In the genomic region with DNA sequence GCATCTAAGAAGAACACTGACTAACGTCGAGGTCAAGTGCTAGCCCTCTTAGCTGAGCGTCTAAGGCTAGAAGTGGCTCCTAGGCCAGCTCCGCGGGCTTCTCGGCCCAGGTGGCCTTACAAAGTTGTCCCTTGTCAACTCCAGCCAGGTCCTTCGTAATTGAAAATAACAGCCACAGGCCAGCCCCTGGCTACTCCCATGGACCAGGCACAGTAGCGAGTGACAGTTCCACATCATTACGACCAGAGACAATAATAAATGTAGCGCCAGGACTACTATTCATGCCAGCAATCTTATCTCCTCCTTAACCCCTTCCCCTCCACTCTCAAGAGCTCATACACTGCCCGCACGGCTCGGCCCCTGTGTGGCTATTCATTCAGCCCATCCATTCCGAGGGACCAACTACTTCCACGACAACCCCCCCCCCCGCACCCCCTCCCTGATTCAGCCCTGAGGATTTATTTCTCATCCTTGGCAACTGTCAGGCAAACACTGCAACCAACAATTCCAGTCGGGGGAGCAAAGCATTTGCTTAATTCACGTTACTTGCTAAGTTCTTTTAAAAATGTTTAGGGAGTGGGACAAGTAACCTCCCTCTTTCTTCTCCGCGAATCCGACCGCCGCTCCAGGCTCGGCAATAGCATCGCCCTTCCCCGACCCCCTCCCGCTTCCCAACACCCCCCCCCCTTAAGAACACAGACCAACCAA, we compare ENCODE assay signal across 7 mouse cellular contexts. TPM values are rescaled to one million over a fixed set of nuclear protein-coding genes. Genes with fewer than 3 reads are reported as not detected.
DNase-seq lines count a peak whose midpoint lies in the region; ATAC-seq and TF ChIP-seq lines count a peak whose summit lies in the region.

No protein-coding gene starts in this region.

- no peaks in the 10 kb centered on the region for H3K36me3 ChIP-seq in ES-Bruce4 (ENCODE audit: control insufficient read depth, insufficient read depth, low read length, poor library complexity, severe bottlenecking)
- no peaks in the 10 kb centered on the region for H3K36me3 ChIP-seq in midbrain, postnatal 0 days (ENCODE audit: insufficient read depth, low read length)

- peak overlapping the region; percentile 84 for H3K4me2 ChIP-seq in midbrain, postnatal 0 days (ENCODE audit: low read depth, low read length, poor library complexity, severe bottlenecking)

- H3K9me3 ChIP-seq in ES-Bruce4 (replicated peaks; ENCODE audit: control insufficient read depth, insufficient read depth, low read length, poor library complexity, severe bottlenecking): peaks cover 24% of the 10 kb centered on the region
- no peaks in the 10 kb centered on the region for H3K9me3 ChIP-seq in midbrain, postnatal 0 days (ENCODE audit: low read length)

- no peak for TF ChIP-seq POLR2A in ES-Bruce4 (IDR thresholded peaks at IDR 0.05; ENCODE audit: insufficient read depth, low read length)
- no peak for TF ChIP-seq POLR2A in embryonic fibroblast, embryonic 13.5 days (IDR thresholded peaks at IDR 0.05; ENCODE audit: low read depth, low read length)

- H3K27me3 ChIP-seq in ES-Bruce4 (ENCODE audit: control insufficient read depth, insufficient read depth, low read length, poor library complexity, severe bottlenecking): no peaks in the 10 kb centered on the region
- no peaks in the 10 kb centered on the region for H3K27me3 ChIP-seq in midbrain, postnatal 0 days (ENCODE audit: insufficient read depth, low read length)

- no peaks in the 10 kb centered on the region for H3K4me1 ChIP-seq in ES-Bruce4 (ENCODE audit: control insufficient read depth, insufficient read depth, low read length)
- 0 out of 2 replicates have a peak, but pooled peaks cover 2% of the 10 kb centered on the region for H3K4me1 ChIP-seq in embryonic fibroblast, embryonic 13.5 days (ENCODE audit: control insufficient read depth, insufficient read depth, low read length)
- no peaks in the 10 kb centered on the region for H3K4me1 ChIP-seq in midbrain, postnatal 0 days (ENCODE audit: insufficient read depth, low read length)

- intact Hi-C loops in left cerebral cortex, postnatal 25 days (cut with DNase I): loop anchor here (2.0 kb wide), 1 partner anchor 73 kb away; no protein-coding TSS in a partner anchor

- peak overlapping the region; percentile 98 for H3K4me3 ChIP-seq in ES-Bruce4 (ENCODE audit: low read depth, low read length)
- H3K4me3 ChIP-seq in embryonic fibroblast, embryonic 13.5 days (ENCODE audit: insufficient read depth, low read length): peak overlapping the region; percentile 98
- peak overlapping the region; percentile 54 for H3K4me3 ChIP-seq in midbrain, postnatal 0 days (ENCODE audit: low read depth, low read length)

- TF ChIP-seq CTCF in ES-Bruce4 (IDR thresholded peaks at IDR 0.05; ENCODE audit: low read depth, low read length): no peak
- TF ChIP-seq CTCF in embryonic fibroblast, embryonic 13.5 days (IDR thresholded peaks at IDR 0.05; ENCODE audit: borderline replicate concordance, insufficient read depth, low read length): no peak
- no peak for TF ChIP-seq CTCF in midbrain, postnatal 0 days (IDR thresholded peaks at IDR 0.05)

- no peak for TF ChIP-seq EP300 in ES-Bruce4 (IDR thresholded peaks at IDR 0.05; ENCODE audit: insufficient read depth, low read depth, low read length)

- H3K27ac ChIP-seq in ES-Bruce4 (ENCODE audit: insufficient read depth, low read length): peak overlapping the region; percentile 75
- H3K27ac ChIP-seq in embryonic fibroblast, embryonic 13.5 days (ENCODE audit: insufficient read depth, low read length): 0 out of 2 replicates have a peak overlapping the region, but pooled peaks have one; percentile 42
- peak overlapping the region; percentile 96 for H3K27ac ChIP-seq in midbrain, postnatal 0 days (ENCODE audit: low read depth, low read length)

- ATAC-seq in midbrain, postnatal 0 days (ENCODE audit: low FRiP score): peak; percentile 12; the same call in 1 of the 2 replicates

- H3K9ac ChIP-seq in ES-Bruce4 (ENCODE audit: low read depth, poor library complexity, severe bottlenecking): peak overlapping the region; percentile 68
- H3K9ac ChIP-seq in midbrain, postnatal 0 days (replicated peaks; ENCODE audit: low read length, poor library complexity, severe bottlenecking): peak overlapping the region; percentile 80

- peak; percentile 59 for DNase-seq in adrenal gland, postnatal 14 days
- DNase-seq in heart, postnatal 4 days: peak; percentile 49
- peak; percentile 21 to 24 for DNase-seq in left cerebral cortex, postnatal 25 days (ENCODE audit: low spot score in 2 of 2)
- peak; percentile 75 for DNase-seq in midbrain, postnatal 0 days (ENCODE audit: low spot score)
- no peak for DNase-seq in spleen, adult 12 weeks (ENCODE audit: low spot score)

- under 1% methylated on average over 27 of the region's 27 CpGs for WGBS in midbrain, postnatal 0 days

RNA-seq across cellular contexts. Expression of gene Klf12, which starts 0.9 kb away (rescaled TPM):
- polyA plus RNA-seq in ES-Bruce4 (2011; ENCODE audit: insufficient read depth, insufficient read length, low read depth, missing spikeins): 5.9 and 8.2 TPM in 2 replicates
- 16.9 and 23.0 TPM in 2 replicates for total RNA-seq in adrenal gland, postnatal 14 days (2021)
- 10.4 and 13.0 TPM in 2 replicates for polyA plus RNA-seq in embryonic fibroblast, embryonic 13.5 days (2011; ENCODE audit: insufficient read length, low read depth, missing spikeins)
- 10 to 100 TPM; 14.2 to 14.7 TPM for total RNA-seq in heart, postnatal 4 days (2021)
- 10 to 100 TPM; 45.1 to 51.3 TPM for total RNA-seq in left cerebral cortex, postnatal 25 days (2021)
- total RNA-seq in midbrain, postnatal 0 days (2014; rRNA removed): 53.6 and 61.1 TPM in 2 replicates
- polyA plus RNA-seq in midbrain, postnatal 0 days (2015; fragmentation: Nextera tagmentation; extraction: Ambion mirVana): 23.0 and 26.7 TPM in 2 replicates

Comparison
In these comparisons a context has a peak if more than half of its experiments do, and no peak if none do; other contexts are left out.
1. H3K27ac ChIP-seq: peak in every context shown above with its lines; median percentile 96 in midbrain, postnatal 0 days; 75 in ES-Bruce4; 42 in embryonic fibroblast, embryonic 13.5 days.